Mouse (Mus musculus): ENCODE measurements around the gene Kat6b. TPM values are rescaled to one million over a fixed set of nuclear protein-coding genes. Genes with fewer than 3 reads are reported as not detected.

Kat6b gene
- 14.5 and 19.6 TPM in 2 replicates for polyA plus RNA-seq (2016; fragmentation: Nextera tagmentation; extraction: Ambion mirVana)

DNA sequence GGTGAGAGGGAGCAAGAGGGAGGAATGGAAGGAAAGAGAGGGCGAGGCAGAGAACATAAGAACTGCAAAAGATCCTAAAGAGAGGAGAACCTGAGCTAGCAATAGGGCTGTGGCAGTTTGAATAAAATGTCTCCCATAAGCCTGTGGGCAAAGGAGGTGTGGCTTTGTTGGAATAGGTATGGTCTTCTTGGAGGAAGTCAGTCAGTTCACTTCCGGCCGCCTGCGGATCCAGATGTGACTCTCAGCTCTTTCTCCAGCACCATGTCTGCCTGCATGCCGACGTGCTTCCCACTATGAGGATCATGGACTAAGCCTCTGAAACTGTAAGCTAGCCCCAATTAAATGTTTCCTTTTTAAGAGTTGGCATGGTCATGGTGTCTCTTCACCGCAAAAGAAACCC, at the start of gene Kat6b:
TSS of gene Kat6b (plus strand) at position 204 of the 400 bp plus-strand sequence.
- Histone ChIP-seq H3K27ac (no peak within 1 kb of the TSS), H3K27me3 (ENCODE audit: low read depth, poor library complexity, severe bottlenecking) (no peaks in the 10 kb centered on the region), H3K4me3 (no peak within 1 kb of the TSS), H3K9me3 (replicated peaks) (no peaks in the 10 kb centered on the region), H3K4me1 (no peaks in the 10 kb centered on the region), H3K36me3 (no peaks in the 10 kb centered on the region)
- no peak for DNase-seq (ENCODE audit: low spot score)
- 90% methylated on average over 7 of the region's 7 CpGs for WGBS

DNA sequence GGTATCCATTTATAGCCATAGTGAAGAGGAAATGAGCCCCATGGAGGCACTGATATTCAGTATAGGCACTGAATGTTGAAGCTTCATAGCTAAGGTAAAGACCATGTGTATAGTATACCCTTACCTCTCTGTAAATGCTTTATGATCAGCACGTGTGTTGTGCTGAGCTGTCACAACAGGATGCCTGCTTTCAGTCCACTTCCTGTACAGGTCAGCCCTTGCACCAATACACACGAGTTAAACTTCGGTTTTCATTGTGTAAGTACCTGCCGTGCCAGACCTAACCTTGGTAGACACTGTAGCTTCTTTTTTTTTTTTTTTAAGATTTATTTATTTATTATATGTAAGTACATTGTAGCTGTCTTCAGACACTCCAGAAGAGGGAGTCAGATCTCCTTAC, 47.8 kb upstream of the Kat6b start:
- Histone ChIP-seq H3K4me1 (peaks cover 24% of the 10 kb centered on the region), H3K27me3 (ENCODE audit: low read depth, poor library complexity, severe bottlenecking) (no peaks in the 10 kb centered on the region), H3K36me3 (peaks cover 15% of the 10 kb centered on the region; the same call in 1 of the 2 replicates), H3K4me3 (no peak overlapping the region), H3K27ac (no peak overlapping the region; the same call in 1 of the 2 replicates), H3K9me3 (replicated peaks) (no peaks in the 10 kb centered on the region)
- no peak for DNase-seq (ENCODE audit: low spot score)
- WGBS: 89% methylated on average over 4 of the region's 4 CpGs

DNA sequence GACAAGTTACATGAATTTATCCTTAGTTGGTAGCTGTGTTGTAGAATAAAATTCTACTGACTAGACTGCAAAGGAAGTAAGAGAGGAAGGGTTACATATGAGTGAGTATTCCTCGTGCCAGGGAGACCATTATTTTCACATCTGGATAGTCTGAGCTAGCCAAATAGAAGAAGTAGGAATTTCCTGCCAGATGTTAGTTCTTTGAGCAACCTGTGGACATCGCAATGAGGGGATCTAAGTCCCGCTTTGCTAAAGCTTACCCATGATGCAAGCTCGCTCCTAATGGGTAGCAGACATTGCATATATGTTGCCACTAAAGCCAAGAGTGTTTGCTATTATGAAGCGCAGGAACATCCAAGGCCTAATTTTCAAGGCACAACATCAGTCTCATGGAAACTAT, 47.2 kb upstream of the Kat6b start:
- Histone ChIP-seq H3K27ac (peak overlapping the region; percentile 75; the same call in 1 of the 2 replicates), H3K9me3 (replicated peaks) (no peaks in the 10 kb centered on the region), H3K27me3 (ENCODE audit: low read depth, poor library complexity, severe bottlenecking) (no peaks in the 10 kb centered on the region), H3K36me3 (peaks cover 15% of the 10 kb centered on the region; the same call in 1 of the 2 replicates), H3K4me3 (no peak overlapping the region), H3K4me1 (peaks cover 27% of the 10 kb centered on the region)
- DNase-seq (ENCODE audit: low spot score): no peak
- 55% methylated on average over 5 of the region's 5 CpGs for WGBS

DNA sequence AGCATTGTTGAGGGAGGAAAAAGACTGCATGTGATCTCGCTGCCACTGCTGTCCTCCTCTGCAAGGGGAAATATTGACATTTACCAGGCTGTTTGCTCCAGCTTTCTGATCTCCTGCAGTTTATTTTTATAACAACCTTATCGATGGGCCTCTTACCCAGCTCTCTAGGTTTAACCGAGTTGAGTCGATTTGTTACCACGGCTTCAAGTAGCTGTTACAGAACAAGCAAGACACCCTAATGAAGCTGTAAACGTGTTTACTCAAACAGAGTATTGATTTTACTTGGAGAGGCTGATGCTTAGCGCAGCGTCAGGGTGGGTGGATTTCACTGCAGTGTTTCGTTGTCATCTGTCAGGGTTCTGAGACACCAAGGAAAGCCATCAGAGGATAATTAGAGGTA, 46.5 kb upstream of the Kat6b start:
- H3K4me3 ChIP-seq: no peak overlapping the region
- H3K36me3 ChIP-seq: peaks cover 15% of the 10 kb centered on the region; the same call in 1 of the 2 replicates
- 47% methylated on average over 9 of the region's 9 CpGs for WGBS
- DNase-seq (ENCODE audit: low spot score): no peak
- H3K9me3 ChIP-seq (replicated peaks): no peaks in the 10 kb centered on the region
- no peaks in the 10 kb centered on the region for H3K27me3 ChIP-seq (ENCODE audit: low read depth, poor library complexity, severe bottlenecking)
- H3K4me1 ChIP-seq: peaks cover 34% of the 10 kb centered on the region
- H3K27ac ChIP-seq: peak overlapping the region; percentile 75

DNA sequence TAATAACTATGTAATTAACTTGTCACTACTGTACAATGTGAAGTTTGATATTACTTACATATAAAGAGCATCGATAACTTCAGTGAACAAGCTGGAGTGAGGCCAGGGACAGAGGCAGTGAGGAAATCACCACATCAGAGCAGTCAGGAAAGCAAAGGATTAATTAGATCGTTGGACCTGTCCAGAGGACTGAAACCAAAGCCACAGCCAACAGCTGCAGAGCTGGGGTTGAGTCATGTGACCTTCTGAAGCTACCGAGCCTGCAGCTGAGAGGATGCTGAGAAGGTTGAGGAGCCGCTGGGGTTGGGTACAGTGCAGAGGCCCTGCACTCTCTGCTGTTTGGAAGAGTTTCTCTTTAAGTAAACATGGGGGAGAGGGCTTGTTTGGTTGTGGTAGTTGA, 41.4 kb upstream of the Kat6b start:
- no peaks in the 10 kb centered on the region for H3K9me3 ChIP-seq (replicated peaks)
- H3K27me3 ChIP-seq (ENCODE audit: low read depth, poor library complexity, severe bottlenecking): no peaks in the 10 kb centered on the region
- no peak overlapping the region for H3K4me3 ChIP-seq
- peaks cover 6% of the 10 kb centered on the region; the same call in 1 of the 2 replicates for H3K36me3 ChIP-seq
- DNase-seq (ENCODE audit: low spot score): peak; percentile 60
- 35% methylated on average over 4 of the region's 4 CpGs for WGBS
- H3K27ac ChIP-seq: peak overlapping the region; percentile 81
- peaks cover 48% of the 10 kb centered on the region for H3K4me1 ChIP-seq

DNA sequence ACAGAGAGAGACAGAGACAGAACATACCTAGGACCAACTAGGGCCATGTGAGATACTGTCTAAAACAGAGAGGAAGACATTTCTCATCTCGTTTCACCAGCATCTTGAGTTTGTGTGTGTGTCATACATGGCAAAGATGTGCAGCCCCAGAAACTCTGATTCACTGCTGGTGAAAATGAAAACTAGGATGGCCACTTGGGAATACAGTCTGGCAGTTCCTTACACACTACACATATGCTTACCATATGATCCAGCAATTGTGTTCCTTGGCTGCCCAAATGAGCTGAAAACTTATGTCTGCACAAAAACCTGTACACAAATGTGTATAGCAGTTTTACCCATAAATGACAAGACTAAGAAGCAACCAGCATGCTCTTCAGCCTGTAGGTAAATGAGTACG, 40.7 kb upstream of the Kat6b start:
- Histone ChIP-seq H3K27ac (peak overlapping the region; percentile 81), H3K4me3 (no peak overlapping the region), H3K9me3 (replicated peaks) (no peaks in the 10 kb centered on the region), H3K36me3 (peaks cover 6% of the 10 kb centered on the region; the same call in 1 of the 2 replicates), H3K4me1 (peaks cover 42% of the 10 kb centered on the region), H3K27me3 (ENCODE audit: low read depth, poor library complexity, severe bottlenecking) (no peaks in the 10 kb centered on the region)
- 92% methylated on average over 2 of the region's 2 CpGs for WGBS
- no peak for DNase-seq (ENCODE audit: low spot score)

DNA sequence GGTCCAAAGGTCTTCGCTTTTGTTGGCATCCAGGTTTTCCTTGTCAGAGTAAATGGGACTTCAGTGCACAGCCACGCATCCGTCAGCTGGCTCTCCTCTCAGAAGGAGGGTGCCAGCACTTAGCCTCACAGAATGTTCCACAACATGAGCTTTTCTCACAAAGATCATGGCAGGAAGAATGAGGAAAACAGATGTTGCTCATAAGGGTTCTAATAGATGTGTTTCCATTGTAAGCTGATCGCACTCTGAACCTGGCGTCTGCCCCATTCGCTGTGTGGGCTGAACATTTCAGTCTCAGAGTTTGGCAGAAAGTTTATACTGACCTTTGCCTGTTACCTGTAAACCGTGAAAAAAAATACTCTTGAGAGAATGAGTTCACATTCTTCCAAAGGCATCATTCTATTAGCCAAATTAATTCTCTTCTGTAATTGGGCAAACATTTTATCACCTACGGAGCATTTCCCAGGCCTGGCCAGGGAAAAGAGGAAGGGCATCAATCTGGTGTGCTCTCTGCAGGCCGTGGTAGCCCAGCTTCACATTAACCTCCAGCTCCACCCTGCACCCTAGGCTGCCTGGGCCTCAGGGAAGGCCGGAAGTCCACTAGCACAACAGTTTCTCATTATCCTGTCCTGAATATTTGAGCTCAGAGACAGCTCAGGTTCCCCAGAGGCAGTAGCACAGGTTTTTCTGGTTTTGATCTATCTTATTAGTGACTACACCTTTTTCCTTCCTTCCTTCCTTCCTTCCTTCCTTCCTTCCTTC, 39.3 kb upstream of the Kat6b start:
- H3K9me3 ChIP-seq (replicated peaks): no peaks in the 10 kb centered on the region
- H3K36me3 ChIP-seq: peaks cover 6% of the 10 kb centered on the region; the same call in 1 of the 2 replicates
- 52% methylated on average over 10 of the region's 10 CpGs for WGBS
- no peak overlapping the region for H3K4me3 ChIP-seq
- H3K27me3 ChIP-seq (ENCODE audit: low read depth, poor library complexity, severe bottlenecking): no peaks in the 10 kb centered on the region
- H3K27ac ChIP-seq: peak overlapping the region; percentile 81
- H3K4me1 ChIP-seq: peaks cover 42% of the 10 kb centered on the region
- peak; percentile 58 for DNase-seq (ENCODE audit: low spot score)

DNA sequence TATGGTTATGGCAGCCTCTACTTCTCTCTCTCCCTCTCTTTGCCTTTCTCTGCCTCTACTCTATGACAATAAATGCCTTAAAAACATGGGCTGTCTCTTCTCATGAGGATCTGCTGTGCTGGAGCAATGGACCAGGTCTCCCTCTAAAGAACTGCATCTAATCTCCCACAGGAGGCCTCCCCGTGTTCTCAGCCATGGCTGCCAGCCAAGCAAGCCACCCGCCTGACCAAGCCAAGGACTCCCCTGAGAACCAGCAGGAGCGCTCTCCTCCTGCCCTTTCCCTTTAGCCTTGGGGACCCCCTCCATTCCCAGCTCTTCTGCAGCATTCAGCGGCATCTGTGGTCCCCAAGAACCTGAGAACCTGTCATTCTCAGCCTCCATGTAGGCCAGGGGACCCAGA, 28.7 kb upstream of the Kat6b start:
- 83% methylated on average over 4 of the region's 4 CpGs for whole genome bisulfite sequencing
- DNase-seq (ENCODE audit: low spot score): no peak
- H3K36me3 ChIP-seq: peaks cover 4% of the 10 kb centered on the region; the same call in 1 of the 2 replicates
- H3K27me3 ChIP-seq (ENCODE audit: low read depth, poor library complexity, severe bottlenecking): no peaks in the 10 kb centered on the region
- H3K27ac ChIP-seq: 0 out of 2 replicates have a peak overlapping the region, but pooled peaks have one; percentile 10
- H3K9me3 ChIP-seq (replicated peaks): no peaks in the 10 kb centered on the region
- no peak overlapping the region for H3K4me3 ChIP-seq
- peaks cover 10% of the 10 kb centered on the region; the same call in 1 of the 2 replicates for H3K4me1 ChIP-seq

DNA sequence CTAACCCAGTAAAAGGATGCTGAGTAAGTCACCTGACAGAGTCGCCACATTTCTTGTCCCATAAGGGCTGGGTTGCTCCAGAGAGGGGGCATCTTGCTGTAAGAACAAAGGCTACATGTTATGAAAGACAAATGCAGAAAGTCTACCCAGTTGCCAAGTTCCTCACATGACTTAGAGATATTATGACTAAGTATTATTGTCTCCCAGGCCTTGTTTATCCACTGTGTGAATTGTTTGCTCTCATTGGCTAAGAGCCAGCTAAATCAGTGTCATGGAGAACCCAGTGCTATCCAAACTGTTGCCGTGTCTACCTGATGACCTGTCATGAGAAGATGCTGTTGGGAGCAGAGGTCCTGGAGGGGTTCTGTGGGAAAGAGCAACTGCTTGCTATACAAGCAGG, 27.3 kb upstream of the Kat6b start:
- no peaks in the 10 kb centered on the region for H3K27me3 ChIP-seq (ENCODE audit: low read depth, poor library complexity, severe bottlenecking)
- WGBS: 90% methylated on average over 2 of the region's 2 CpGs
- peaks cover 4% of the 10 kb centered on the region; the same call in 1 of the 2 replicates for H3K36me3 ChIP-seq
- H3K27ac ChIP-seq: no peak overlapping the region
- no peak overlapping the region for H3K4me3 ChIP-seq
- peaks cover 21% of the 10 kb centered on the region for H3K4me1 ChIP-seq
- no peaks in the 10 kb centered on the region for H3K9me3 ChIP-seq (replicated peaks)
- DNase-seq (ENCODE audit: low spot score): no peak

DNA sequence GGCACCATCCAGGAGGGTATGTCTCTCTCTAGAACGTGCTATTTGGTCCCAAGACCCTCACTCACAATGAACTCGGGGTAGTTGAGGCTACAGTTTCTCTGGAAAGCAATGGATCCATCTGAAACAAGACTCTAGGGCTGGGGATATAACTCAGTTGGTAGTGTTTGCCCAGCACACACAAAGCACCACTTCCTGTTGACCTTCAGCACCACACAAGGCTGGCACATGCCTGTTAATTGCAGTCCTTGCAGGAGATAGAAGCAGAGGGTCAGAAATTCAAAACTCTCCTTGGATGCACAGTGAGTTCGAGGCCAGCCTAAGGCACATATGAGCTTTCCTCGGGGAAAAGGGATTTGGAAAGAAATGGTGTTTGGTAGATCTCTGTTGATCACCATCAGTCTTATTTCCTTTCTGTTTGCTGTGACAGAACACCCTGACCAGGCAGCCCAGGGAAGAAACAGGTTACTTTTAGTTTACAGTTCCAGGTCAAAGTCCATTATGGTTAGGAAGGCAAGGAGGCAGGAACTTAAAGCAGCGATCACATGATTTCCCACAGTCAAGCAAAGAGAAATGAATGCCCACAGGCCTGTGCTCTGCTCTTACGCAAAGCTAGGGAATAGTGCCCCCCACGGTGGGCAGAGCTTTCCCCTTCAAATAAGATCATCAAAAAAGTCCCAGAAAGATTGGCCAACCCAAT, 25.4 kb upstream of the Kat6b start:
- Histone ChIP-seq H3K36me3 (no peaks in the 10 kb centered on the region), H3K4me3 (no peak overlapping the region)
- WGBS: 89% methylated on average over 7 of the region's 7 CpGs

DNA sequence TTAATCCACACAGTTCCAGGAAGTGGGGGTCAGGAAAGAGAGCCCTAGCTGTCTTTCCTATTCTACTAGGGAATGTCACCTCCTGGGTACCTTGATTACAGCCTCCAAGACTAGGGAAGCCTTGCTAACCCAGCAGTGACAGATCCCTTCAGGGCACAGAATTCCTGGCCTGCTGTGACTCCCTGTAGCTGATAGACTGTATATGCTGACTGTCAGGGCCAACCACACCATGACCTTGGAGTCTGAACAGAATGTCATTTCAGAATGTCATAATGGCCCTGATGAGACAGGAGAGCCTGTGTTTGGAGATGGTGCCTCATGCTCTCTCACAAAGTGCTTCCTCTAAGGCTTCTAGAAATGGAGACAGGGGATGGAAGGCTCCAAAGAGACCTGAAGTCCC, 24.7 kb upstream of the Kat6b start:
- DNase-seq (ENCODE audit: low spot score): no peak
- peaks cover 21% of the 10 kb centered on the region for H3K4me1 ChIP-seq
- H3K36me3 ChIP-seq: no peaks in the 10 kb centered on the region
- H3K27ac ChIP-seq: peak overlapping the region; percentile 30; the same call in 1 of the 2 replicates
- no peaks in the 10 kb centered on the region for H3K9me3 ChIP-seq (replicated peaks)
- H3K27me3 ChIP-seq (ENCODE audit: low read depth, poor library complexity, severe bottlenecking): no peaks in the 10 kb centered on the region
- no peak overlapping the region for H3K4me3 ChIP-seq

More for the DNA sequence above, 25.4 kb upstream of the Kat6b start:
- Histone ChIP-seq H3K9me3 (replicated peaks) (no peaks in the 10 kb centered on the region), H3K27ac (no peak overlapping the region), H3K4me1 (peaks cover 28% of the 10 kb centered on the region), H3K27me3 (ENCODE audit: low read depth, poor library complexity, severe bottlenecking) (no peaks in the 10 kb centered on the region)
- no peak for DNase-seq (ENCODE audit: low spot score)

DNA sequence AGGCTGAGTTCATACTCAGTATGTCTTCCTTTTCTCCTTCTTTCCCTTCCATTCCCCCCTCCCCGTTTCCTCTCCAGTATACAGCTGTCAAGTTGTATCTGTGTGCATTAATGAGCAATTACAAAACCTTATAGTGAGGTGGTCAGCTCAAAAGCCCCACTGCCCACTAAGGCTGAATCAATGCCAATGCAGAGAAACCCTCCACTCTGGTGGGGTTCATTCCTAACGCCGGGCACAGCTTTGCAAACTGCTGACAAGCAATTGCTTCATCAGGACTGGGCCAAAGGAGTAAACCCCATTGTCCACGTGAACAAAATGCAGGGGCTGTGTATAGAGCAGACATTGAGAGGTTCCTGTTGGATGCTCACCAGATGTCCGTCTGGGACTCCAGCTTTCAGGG, 23.4 kb upstream of the Kat6b start:
- Histone ChIP-seq H3K27me3 (ENCODE audit: low read depth, poor library complexity, severe bottlenecking) (no peaks in the 10 kb centered on the region), H3K27ac (peak overlapping the region; percentile 44; the same call in 1 of the 2 replicates), H3K9me3 (replicated peaks) (no peaks in the 10 kb centered on the region), H3K4me1 (peaks cover 30% of the 10 kb centered on the region), H3K4me3 (no peak overlapping the region), H3K36me3 (no peaks in the 10 kb centered on the region)
- no peak for DNase-seq (ENCODE audit: low spot score)
- WGBS: 91% methylated on average over 5 of the region's 5 CpGs

DNA sequence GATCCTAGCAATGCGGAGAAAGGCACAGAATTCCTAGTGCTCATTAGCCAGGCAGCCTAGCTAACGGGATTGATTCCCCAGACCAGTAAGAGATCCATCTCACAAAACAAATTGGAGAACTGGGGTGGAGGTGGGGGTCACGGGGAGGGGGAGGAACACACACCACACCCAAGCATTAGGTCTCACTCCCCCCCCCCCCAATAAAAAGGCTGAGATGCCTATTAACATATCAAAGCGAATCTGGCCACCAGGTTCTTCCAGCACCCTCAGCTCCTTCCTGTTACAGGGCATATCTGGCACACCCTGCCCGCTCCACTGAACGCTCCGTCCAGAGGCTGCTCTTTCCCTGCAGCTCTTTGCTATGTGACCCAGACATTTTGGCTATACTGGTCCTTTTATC, 22.5 kb upstream of the Kat6b start:
- Histone ChIP-seq H3K27me3 (ENCODE audit: low read depth, poor library complexity, severe bottlenecking) (no peaks in the 10 kb centered on the region), H3K4me1 (peaks cover 38% of the 10 kb centered on the region), H3K9me3 (replicated peaks) (no peaks in the 10 kb centered on the region), H3K4me3 (no peak overlapping the region), H3K27ac (peak overlapping the region; percentile 44), H3K36me3 (no peaks in the 10 kb centered on the region)
- DNase-seq (ENCODE audit: low spot score): no peak
- WGBS: 74% methylated on average over 7 of the region's 7 CpGs

Data from limb, embryonic 10.5 days (tissue).